Mouse (Mus musculus) liver, postnatal 0 days (tissue): ENCODE data around the gene Arhgap6. TPM values are rescaled to one million over a fixed set of nuclear protein-coding genes. Genes with fewer than 3 reads are reported as not detected.

ENCODE experiments used
- ATAC-seq: fragments of 200-750 bp; cut with Nextera tagmentation; 2 replicates; pipeline ENCODE4 v1.8.0; 2017; ENCODE audit warnings: mild to moderate bottlenecking, moderate library complexity
- DNase-seq: peaks from one replicate; pipeline ENCODE4 v3.0.0-alpha.2; 2016
- H3K27ac ChIP-seq: fragments of 300-500 bp; sonication (generic); 2 replicates; pipeline ENCODE4 v1.5.1; 2014; ENCODE audit warnings: antibody characterized with exemption, moderate library complexity, mild to moderate bottlenecking, low read depth
- H3K27me3 ChIP-seq: fragments of 300-500 bp; sonication (generic); 2 replicates; pipeline ENCODE4 v1.6.1; 2014; ENCODE audit warnings: low read length, control low read depth, mixed read lengths; ENCODE audit not compliant: insufficient read depth
- H3K36me3 ChIP-seq: fragments of 300-500 bp; sonication (generic); replicated peaks from 2 replicates; pipeline ENCODE4 v1.6.1; 2014; ENCODE audit warnings: mild to moderate bottlenecking, control low read depth, low read length, moderate library complexity, mixed read lengths; ENCODE audit not compliant: insufficient read depth
- H3K4me1 ChIP-seq: fragments of 300-500 bp; sonication (generic); 2 replicates; pipeline ENCODE4 v1.6.1; 2014; ENCODE audit warnings: antibody characterized with exemption, mild to moderate bottlenecking, control low read depth; ENCODE audit not compliant: insufficient read depth
- H3K4me2 ChIP-seq: fragments of 300-500 bp; sonication (generic); 2 replicates; pipeline ENCODE4 v1.6.1; 2014; ENCODE audit warnings: low read depth, mild to moderate bottlenecking, low read length, moderate library complexity, mixed read lengths
- H3K4me3 ChIP-seq: fragments of 300-500 bp; sonication (generic); 2 replicates; pipeline ENCODE4 v1.5.1; 2014; ENCODE audit warnings: low read depth, low read length
- H3K9ac ChIP-seq: fragments of 300-500 bp; sonication (generic); replicated peaks from 2 replicates; pipeline ENCODE4 v1.6.1; 2014; ENCODE audit warnings: mild to moderate bottlenecking, moderate library complexity
- H3K9me3 ChIP-seq: fragments of 300-500 bp; sonication (generic); 2 replicates; pipeline ENCODE4 v1.6.1; 2016; ENCODE audit warnings: mild to moderate bottlenecking, control low read depth, low read length, mixed read lengths
- CTCF ChIP-seq: sonication (generic); IDR thresholded peaks from 2 replicates; pipeline ENCODE4 v1.5.1; 2016; ENCODE audit warnings: antibody characterized with exemption, low read depth
- EP300 ChIP-seq: IDR thresholded peaks from 2 replicates; pipeline ENCODE4 v1.6.1; 2016; ENCODE audit warnings: antibody characterized with exemption, low read depth, mild to moderate bottlenecking
- WGBS: fragments of 180-500 bp; shearing (Covaris S2); extraction: QIAGEN DNeasy Blood & Tissue Kit; methylation state at CpG from one replicate; pipeline ENCODE4 v1.1.7; 2014; ENCODE audit not compliant: insufficient replicate concordance; 5-methylcytosine and 5-hydroxymethylcytosine counted together
- polyA plus RNA-seq: library from polyadenylated mRNA; unstranded; fragments of >200 nt; fragmentation: Nextera tagmentation; extraction: Ambion mirVana; gene quantifications from 2 replicates; pipeline ENCODE4 v1.2.1, GENCODE M21; 2015

Arhgap6 gene
- polyA plus RNA-seq, 1 experiment from 2014 or later: 2.9 TPM

DNA sequence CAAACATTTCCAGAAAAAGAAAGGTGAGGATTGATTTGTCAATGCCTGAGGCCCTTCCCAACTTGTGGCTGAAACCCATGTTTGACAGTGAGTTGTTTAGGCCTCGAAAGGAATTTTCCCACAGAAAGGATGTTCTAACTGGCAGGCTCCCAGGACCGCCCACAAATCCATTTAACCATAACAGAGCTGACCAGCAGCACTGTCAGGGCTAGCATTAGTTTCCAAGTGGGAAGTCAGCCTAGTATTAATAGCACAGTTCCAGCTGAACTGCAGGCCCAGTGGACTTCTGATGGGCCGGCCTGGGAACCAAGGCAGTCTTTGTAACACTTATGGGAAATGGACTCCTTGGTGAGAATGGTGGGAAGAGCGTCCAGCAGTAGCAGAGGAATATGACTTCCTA lies 317.8 kb downstream of the Arhgap6 start:
- WGBS: 66% methylated on average over 4 of the region's 4 CpGs
- no peaks in the 10 kb centered on the region for H3K36me3 ChIP-seq
- H3K9ac ChIP-seq: no peak overlapping the region
- H3K27ac ChIP-seq: 0 out of 2 replicates have a peak overlapping the region, but pooled peaks have one; percentile 16
- H3K4me1 ChIP-seq: no peaks in the 10 kb centered on the region
- TF ChIP-seq CTCF (no peak), EP300 (no peak)
- peak; percentile 44; the same call in 1 of the 2 replicates for ATAC-seq
- no peak overlapping the region for H3K4me3 ChIP-seq
- H3K4me2 ChIP-seq: no peak overlapping the region
- H3K27me3 ChIP-seq: no peaks in the 10 kb centered on the region
- peak; percentile 21 for DNase-seq
- no peaks in the 10 kb centered on the region for H3K9me3 ChIP-seq

DNA sequence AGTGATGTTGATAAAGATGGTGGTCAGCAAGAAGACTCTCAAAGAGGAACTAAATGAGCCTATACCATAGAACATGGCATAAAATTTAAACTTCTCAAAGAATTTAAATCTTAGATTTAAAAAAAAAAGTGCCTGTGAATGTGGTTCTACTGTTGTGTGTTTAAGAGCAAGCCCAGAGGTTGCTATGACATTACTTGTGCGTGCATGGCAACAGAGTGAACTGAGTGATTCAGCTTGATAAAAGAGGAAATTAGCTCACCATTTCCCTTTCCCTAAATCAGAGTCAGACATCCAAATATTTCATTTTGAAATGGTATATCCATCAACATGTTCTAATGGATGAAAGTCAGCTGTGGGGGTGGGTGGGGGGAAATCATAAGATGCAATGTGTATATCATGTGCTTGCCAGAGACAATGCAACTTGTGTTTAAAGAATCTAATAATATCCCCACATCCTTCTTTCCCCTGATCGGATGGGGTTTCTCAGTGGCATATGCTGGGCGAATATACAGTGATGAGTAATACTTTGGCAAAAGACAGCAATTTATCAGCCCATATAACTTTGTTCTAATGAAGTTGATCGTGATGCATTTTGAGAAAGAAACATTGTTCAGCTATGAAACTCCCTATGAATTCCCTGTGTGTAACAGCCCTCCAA lies 328.3 kb downstream of the Arhgap6 start:
- Histone ChIP-seq H3K36me3 (no peaks in the 10 kb centered on the region), H3K27me3 (no peaks in the 10 kb centered on the region), H3K4me3 (no peak overlapping the region), H3K4me2 (no peak overlapping the region), H3K27ac (no peak overlapping the region; the same call in 1 of the 2 replicates), H3K9me3 (no peaks in the 10 kb centered on the region), H3K9ac (no peak overlapping the region), H3K4me1 (no peaks in the 10 kb centered on the region)
- WGBS: 54% methylated on average over 4 of the region's 4 CpGs
- no peak for DNase-seq
- TF ChIP-seq CTCF: no peak
- no peak for TF ChIP-seq EP300
- 0 out of 2 replicates have a peak, but pooled peaks have one; percentile 25 for ATAC-seq

DNA sequence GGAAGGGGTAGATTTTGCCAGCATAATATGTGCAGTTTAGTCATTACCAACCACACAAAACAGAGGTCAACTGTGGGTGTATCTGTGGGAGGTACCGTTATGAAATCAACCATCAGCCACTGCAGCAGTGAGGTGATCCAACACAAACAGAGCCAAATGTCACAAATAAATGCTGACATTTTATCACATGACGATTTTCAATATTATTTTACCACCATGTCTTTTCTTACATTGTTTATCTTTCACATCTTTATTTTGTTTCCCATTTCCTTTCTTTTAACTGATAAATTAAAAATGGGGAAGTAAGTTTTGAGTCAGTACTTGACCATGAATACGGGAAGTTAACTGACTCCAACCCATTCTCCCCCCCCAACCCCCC lies 328.9 kb downstream of the Arhgap6 start:
- H3K4me2 ChIP-seq: no peak overlapping the region
- no peaks in the 10 kb centered on the region for H3K27me3 ChIP-seq
- peak; percentile 68; the same call in 1 of the 2 replicates for ATAC-seq
- no peak overlapping the region for H3K4me3 ChIP-seq
- no peak overlapping the region; the same call in 1 of the 2 replicates for H3K27ac ChIP-seq
- DNase-seq: no peak
- H3K36me3 ChIP-seq: no peaks in the 10 kb centered on the region
- no peaks in the 10 kb centered on the region for H3K4me1 ChIP-seq
- 40% methylated on average over 3 of the region's 3 CpGs for WGBS
- H3K9ac ChIP-seq: no peak overlapping the region
- no peaks in the 10 kb centered on the region for H3K9me3 ChIP-seq
- no peak for TF ChIP-seq CTCF
- no peak for TF ChIP-seq EP300

DNA sequence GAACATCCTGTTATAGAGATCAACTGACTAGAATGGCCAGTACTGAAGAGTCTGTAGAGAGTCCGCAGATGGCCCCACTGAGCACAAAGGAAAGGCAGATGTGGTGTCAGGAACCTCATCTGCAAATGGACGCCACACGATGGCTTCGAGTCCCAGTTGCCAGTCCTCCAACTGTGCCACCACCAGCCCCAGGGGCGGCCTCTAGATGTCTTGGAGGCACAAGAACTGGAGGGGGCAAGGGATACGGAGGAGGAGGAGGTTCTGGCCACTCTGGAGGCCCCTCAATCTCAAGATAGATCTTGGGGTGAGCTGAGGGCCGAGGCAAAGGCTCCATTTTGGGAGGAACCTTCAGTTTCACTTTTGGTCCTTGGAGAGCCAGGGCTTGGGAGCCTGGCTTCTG lies 344.9 kb downstream of the Arhgap6 start:
- TF ChIP-seq EP300 (no peak), CTCF (no peak)
- DNase-seq (no peak), ATAC-seq (no peak)
- Histone ChIP-seq H3K4me2 (no peak overlapping the region), H3K27me3 (no peaks in the 10 kb centered on the region), H3K4me1 (no peaks in the 10 kb centered on the region), H3K27ac (no peak overlapping the region), H3K36me3 (no peaks in the 10 kb centered on the region), H3K9me3 (no peaks in the 10 kb centered on the region), H3K4me3 (no peak overlapping the region), H3K9ac (no peak overlapping the region)
- 82% methylated on average over 7 of the region's 7 CpGs for WGBS

DNA sequence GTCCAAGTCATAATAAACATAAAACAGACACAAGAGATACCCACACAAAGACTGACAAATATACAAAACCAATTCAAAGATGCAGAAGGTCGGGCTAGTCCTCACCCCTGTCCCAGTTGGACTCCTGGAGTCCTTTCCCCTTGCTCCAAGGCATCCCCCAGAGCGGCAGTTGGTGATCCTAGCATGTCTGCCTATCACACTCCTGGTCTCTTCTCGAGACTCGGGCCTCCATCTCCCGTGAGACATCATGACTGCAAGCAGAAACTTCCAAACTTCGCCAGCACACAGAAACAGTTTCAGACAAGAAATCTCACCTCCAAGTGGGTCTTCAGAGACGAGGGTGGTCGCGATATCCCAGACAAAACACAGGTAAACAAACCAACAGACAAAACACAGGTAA lies 345.6 kb downstream of the Arhgap6 start:
- no peak for DNase-seq
- no peak overlapping the region for H3K9ac ChIP-seq
- H3K4me2 ChIP-seq: no peak overlapping the region
- no peak overlapping the region for H3K27ac ChIP-seq
- no peaks in the 10 kb centered on the region for H3K36me3 ChIP-seq
- no peak overlapping the region for H3K4me3 ChIP-seq
- H3K9me3 ChIP-seq: no peaks in the 10 kb centered on the region
- H3K4me1 ChIP-seq: no peaks in the 10 kb centered on the region
- H3K27me3 ChIP-seq: no peaks in the 10 kb centered on the region
- ATAC-seq: no peak
- TF ChIP-seq EP300: no peak
- no peak for TF ChIP-seq CTCF
- 73% methylated on average over 9 of the region's 9 CpGs for WGBS

DNA sequence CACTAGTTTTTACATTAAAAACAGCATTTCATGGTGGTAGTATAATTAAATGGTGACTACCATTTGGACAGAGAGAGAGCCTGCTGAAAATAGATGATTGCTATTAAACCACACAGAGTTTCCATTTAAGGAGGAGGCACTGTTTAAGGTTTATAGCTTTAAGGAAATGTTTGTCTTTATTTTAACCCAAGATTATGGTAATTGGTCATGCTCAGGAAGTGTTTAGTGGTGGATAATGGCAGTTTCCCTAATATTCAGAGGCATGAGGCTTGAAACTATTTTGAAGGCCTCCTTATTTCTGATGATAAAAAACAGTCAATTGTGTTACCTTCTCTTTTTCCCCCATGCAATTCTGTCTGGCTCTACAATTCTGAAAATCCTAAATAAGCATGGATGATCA lies 358.9 kb downstream of the Arhgap6 start:
- Histone ChIP-seq H3K4me1 (no peaks in the 10 kb centered on the region), H3K9ac (no peak overlapping the region), H3K4me3 (no peak overlapping the region), H3K4me2 (no peak overlapping the region), H3K27ac (no peak overlapping the region), H3K27me3 (no peaks in the 10 kb centered on the region), H3K9me3 (no peaks in the 10 kb centered on the region), H3K36me3 (no peaks in the 10 kb centered on the region)
- TF ChIP-seq EP300 (no peak), CTCF (no peak)
- no peak for DNase-seq
- no peak for ATAC-seq

DNA sequence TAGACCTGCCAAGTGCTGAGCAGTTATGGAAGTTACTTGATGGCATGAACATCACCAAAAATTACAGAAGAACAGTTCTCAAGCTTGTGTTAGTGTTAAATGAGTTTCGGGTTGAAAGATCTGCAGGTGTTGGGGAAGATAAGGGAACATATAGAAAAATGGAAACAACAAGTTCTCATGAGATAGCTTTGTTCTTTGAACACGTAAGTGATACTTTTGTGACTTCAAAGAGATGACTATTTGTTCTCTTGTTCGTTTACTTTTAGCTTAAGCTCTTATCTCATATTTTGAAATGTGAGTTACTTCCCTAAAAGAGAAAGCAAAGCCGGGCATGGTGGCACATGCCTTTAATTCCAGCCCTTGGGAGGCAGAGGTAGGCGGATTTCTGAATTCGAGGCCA lies 363.5 kb downstream of the Arhgap6 start:
- WGBS: 51% methylated on average over 6 of the region's 6 CpGs
- DNase-seq: no peak
- TF ChIP-seq CTCF (no peak), EP300 (peak; percentile 37; the same call in 1 of the 2 replicates)
- Histone ChIP-seq H3K36me3 (no peaks in the 10 kb centered on the region), H3K27ac (no peak overlapping the region), H3K4me3 (no peak overlapping the region), H3K9me3 (no peaks in the 10 kb centered on the region), H3K27me3 (no peaks in the 10 kb centered on the region), H3K4me2 (no peak overlapping the region), H3K4me1 (no peaks in the 10 kb centered on the region), H3K9ac (no peak overlapping the region)
- ATAC-seq: 0 out of 2 replicates have a peak, but pooled peaks have one; percentile 29
